Mouse (Mus musculus) erythroblast, embryonic 14.5 days (primary cell): ENCODE measurements around the gene Gng7. TPM values are rescaled to one million over a fixed set of nuclear protein-coding genes. Genes with fewer than 3 reads are reported as not detected.

Source experiments
- H3K27me3 ChIP-seq: 2 replicates; pipeline ENCODE4 v1.6.1; 2012; ENCODE audit warnings: inconsistent platforms; ENCODE audit not compliant: control insufficient read depth
- H3K36me3 ChIP-seq: 2 replicates; pipeline ENCODE4 v1.6.1; 2012; ENCODE audit warnings: mild to moderate bottlenecking, inconsistent platforms; ENCODE audit not compliant: control insufficient read depth
- H3K4me1 ChIP-seq: 2 replicates; pipeline ENCODE4 v1.6.1; 2012; ENCODE audit warnings: inconsistent platforms; ENCODE audit not compliant: control insufficient read depth
- H3K4me3 ChIP-seq: replicated peaks from 2 replicates; pipeline ENCODE3; 2012; ENCODE audit warnings: moderate library complexity, mild to moderate bottlenecking, inconsistent platforms
- H3K9me3 ChIP-seq: 2 replicates; pipeline ENCODE4 v1.6.1; 2012; ENCODE audit warnings: low read length, inconsistent platforms, mixed read lengths; ENCODE audit not compliant: control insufficient read depth
- GATA1 ChIP-seq: IDR thresholded peaks from 2 replicates; pipeline ENCODE4 v1.6.1; 2012; ENCODE audit warnings: low read length, inconsistent platforms, mixed read lengths
- TAL1 ChIP-seq: IDR thresholded peaks from 3 replicates; pipeline ENCODE4 v1.6.1; 2012; ENCODE audit warnings: low read length, inconsistent platforms, mixed read lengths
- polyA plus RNA-seq: library from polyadenylated mRNA; stranded (reverse); fragments of >175 nt; gene quantifications from 2 replicates; pipeline ENCODE4 v1.2.3, GENCODE M21; 2012

Gng7 gene
- polyA plus RNA-seq, 1 experiment: not detected

GRCm38 (mm10) chr10:80931695-80932094 is 83.0 kb downstream of the Gng7 start:
- no peak overlapping the region for H3K4me3 ChIP-seq
- TF ChIP-seq GATA1 (no peak), TAL1 (no peak)

DNA sequence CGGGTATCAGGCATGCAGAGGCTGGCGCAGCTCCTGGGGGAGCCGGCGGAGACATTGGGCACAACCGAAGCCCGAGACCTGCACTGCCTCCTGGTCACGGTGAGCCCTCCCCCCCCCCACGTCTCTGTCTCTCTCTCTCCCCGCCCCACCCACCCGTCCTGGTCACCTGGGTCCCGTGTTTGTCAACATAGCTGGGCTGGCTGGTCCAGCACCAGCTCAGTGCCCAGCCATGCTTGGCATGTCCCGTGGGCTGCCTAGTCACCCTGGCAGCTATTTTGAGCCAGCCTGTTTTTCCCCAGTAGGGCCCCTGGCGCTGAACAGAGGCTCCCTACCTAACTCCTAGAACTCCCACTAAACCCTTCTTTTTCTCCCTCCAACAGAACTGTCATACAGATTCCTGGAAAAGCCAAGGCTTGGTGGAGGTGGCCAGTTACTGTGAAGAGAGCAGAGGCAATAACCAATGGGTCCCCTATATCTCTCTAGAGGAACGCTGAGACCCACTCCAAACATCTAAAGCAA is 83.5 kb downstream of the Gng7 start:
- no peak for TF ChIP-seq TAL1
- TF ChIP-seq GATA1: no peak
- Histone ChIP-seq H3K36me3 (no peaks in the 10 kb centered on the region), H3K4me3 (no peak overlapping the region), H3K27me3 (peaks cover 77% of the 10 kb centered on the region), H3K9me3 (peaks cover 12% of the 10 kb centered on the region; the same call in 1 of the 2 replicates), H3K4me1 (peaks cover 47% of the 10 kb centered on the region)

More at GRCm38 (mm10) chr10:80931695-80932094, 83.0 kb downstream of the Gng7 start:
- peaks cover 82% of the 10 kb centered on the region for H3K27me3 ChIP-seq
- H3K36me3 ChIP-seq: no peaks in the 10 kb centered on the region
- peaks cover 12% of the 10 kb centered on the region; the same call in 1 of the 2 replicates for H3K9me3 ChIP-seq
- peaks cover 47% of the 10 kb centered on the region for H3K4me1 ChIP-seq

DNA sequence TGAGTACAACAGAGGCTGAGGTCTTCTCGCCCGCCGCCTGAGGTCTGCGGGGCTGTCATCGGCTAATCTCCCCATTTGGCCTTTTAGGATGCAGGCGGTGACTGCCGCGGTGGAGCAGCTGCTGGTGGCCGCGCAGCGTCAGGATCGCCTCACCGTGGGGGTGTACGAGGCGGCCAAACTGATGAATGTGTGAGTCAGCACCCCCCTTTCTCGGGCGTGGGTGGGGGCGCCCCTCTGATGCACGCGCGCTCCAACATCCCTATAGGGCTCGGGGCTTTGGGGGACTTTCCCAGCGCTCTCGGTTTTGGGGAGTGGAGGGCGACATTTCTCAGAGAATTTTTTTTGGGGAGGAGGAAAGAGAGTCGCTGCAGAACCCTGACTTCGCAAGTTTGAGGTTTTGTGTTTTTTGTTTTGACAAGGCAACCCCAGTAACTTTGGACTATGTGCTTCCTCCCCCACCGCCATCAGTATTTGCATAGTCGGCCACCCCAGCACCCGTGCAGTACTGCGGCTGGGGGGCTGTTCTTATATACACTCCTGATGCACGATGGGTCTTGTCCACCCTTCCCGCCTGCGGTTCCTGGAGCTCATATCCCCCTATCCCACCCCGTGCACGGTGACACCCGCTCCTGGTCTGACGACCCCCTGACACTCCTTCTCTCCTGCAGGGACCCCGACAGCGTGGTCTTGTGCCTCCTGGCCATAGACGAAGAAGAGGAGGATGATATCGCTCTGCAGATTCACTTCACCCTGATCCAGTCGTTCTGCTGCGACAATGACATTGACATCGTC is 84.2 kb downstream of the Gng7 start:
- peak overlapping the region; percentile 59 for H3K4me3 ChIP-seq
- H3K36me3 ChIP-seq: no peaks in the 10 kb centered on the region
- peaks cover 12% of the 10 kb centered on the region; the same call in 1 of the 2 replicates for H3K9me3 ChIP-seq
- TF ChIP-seq GATA1 (no peak), TAL1 (no peak)
- peaks cover 71% of the 10 kb centered on the region for H3K27me3 ChIP-seq
- H3K4me1 ChIP-seq: peaks cover 47% of the 10 kb centered on the region

DNA sequence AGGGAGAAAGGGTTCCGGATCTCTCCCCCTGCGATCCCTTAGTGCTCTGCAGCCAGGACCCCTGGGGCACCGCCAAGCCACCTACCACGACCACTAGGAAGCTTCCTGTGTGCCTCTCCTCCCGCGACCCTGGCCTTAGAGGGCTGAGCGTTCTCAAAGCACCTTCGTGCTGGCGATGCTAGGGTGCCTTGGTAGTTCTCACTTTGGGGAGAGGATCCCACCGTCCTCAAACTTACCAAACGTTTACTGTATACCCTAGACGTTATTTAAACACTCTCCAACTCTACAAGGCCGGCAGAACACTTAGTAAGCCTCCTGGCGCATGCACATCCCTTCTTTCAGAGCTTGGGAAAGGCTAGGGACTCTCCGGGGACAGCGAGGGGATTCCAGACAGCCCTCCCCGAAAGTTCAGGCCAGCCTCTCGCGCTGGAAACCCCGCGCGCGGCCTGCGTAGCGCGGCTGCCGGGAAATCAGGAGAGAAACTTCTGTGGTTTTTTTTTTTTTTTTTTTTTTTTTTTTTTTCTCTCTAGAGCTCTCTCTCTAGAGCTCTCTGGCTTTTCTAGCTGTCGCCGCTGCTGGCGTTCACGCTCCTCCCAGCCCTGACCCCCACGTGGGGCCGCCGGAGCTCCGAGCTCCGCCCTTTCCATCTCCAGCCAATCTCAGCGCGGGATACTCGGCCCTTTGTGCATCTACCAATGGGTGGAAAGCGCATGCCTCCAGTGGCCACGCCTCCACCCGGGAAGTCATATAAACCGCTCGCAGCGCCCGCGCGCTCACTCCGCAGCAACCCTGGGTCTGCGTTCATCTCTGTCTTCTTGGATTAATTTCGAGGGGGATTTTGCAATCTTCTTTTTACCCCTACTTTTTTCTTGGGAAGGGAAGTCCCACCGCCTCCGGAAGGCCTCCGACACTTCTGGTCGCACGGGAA is 85.2 kb downstream of the Gng7 start, which contains the start of gene Gadd45b:
TSS of gene Gadd45b (plus strand) at position 775 of the 928 bp plus-strand sequence.
- Histone ChIP-seq H3K9me3 (peaks cover 12% of the 10 kb centered on the region; the same call in 1 of the 2 replicates), H3K4me1 (peaks cover 48% of the 10 kb centered on the region), H3K36me3 (no peaks in the 10 kb centered on the region), H3K4me3 (peak within 1 kb of the TSS; percentile 60), H3K27me3 (peaks cover 61% of the 10 kb centered on the region)
- TF ChIP-seq GATA1 (no peak), TAL1 (no peak)

- Histone ChIP-seq H3K36me3 (no peaks in the 10 kb centered on the region), H3K27me3 (peaks cover 53% of the 10 kb centered on the region), H3K4me3 (peak overlapping the region; percentile 60), H3K9me3 (peaks cover 12% of the 10 kb centered on the region; the same call in 1 of the 2 replicates), H3K4me1 (peaks cover 48% of the 10 kb centered on the region)
- TF ChIP-seq GATA1 (no peak), TAL1 (no peak)
Measured at GRCm38 (mm10) chr10:80928586-80929298, 86.0 kb downstream of the Gng7 start.

GRCm38 (mm10) chr10:80925472-80925871 is 89.3 kb downstream of the Gng7 start:
- TF ChIP-seq TAL1 (no peak), GATA1 (no peak)
- no peaks in the 10 kb centered on the region for H3K36me3 ChIP-seq

DNA sequence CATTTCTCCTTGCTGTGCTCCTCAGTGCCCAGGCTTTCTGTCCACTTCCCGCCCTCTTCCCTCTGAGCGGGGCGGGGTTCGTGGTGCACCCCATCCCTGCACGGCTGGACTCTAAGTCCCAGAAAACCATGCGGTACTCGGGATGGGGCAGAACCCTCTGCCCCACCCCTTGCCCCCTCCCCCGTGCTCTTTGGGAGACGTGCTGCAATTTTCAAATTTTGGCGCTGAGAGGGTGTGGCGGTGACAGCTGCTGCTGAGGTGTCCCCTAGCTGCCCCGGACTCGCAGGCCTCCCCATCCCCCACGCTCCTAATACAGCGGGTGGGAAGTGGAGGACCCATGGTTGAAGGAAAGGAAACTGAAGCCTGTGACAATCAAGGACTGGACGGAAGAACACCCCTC is 92.8 kb downstream of the Gng7 start:
- Histone ChIP-seq H3K4me3 (peak overlapping the region; percentile 16), H3K27me3 (peaks cover 44% of the 10 kb centered on the region)
- TF ChIP-seq GATA1: no peak
- no peak for TF ChIP-seq TAL1

More at GRCm38 (mm10) chr10:80925472-80925871, 89.3 kb downstream of the Gng7 start:
- Histone ChIP-seq H3K9me3 (peaks cover 4% of the 10 kb centered on the region; the same call in 1 of the 2 replicates), H3K4me3 (no peak overlapping the region), H3K27me3 (peaks cover 35% of the 10 kb centered on the region), H3K4me1 (peaks cover 29% of the 10 kb centered on the region)

DNA sequence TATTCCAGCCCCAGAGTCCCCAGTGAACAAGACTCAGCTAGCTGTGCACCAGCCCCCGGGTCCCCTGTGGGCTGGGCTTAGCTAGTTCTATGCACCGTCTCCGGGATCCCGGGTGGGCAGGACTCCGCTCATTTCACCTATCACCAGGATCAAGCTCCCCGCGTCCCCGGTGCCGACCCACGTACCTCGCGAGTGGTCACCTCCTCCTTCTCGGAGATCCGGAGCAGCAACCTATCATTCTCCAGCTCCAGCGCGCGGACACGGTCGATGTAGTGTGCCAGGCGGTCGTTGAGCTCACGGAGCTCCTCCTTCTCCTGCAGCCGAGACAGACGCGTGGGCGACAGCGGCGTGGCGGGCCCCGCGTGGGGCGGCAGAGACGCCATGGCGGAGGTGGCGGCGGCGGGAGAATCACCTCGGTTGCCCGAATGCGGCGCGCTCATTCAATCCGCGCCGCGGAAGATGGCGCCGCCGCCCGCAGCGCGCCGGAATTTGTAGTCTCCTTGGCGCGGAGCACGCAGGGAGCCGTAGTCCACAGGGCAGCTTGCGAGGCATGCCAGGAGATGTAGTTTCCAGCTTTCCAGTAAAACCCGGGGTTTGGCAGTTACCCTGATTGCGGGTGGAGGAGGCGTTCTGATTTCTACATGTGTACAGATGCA is 96.8 kb downstream of the Gng7 start, which contains the start of gene Lmnb2:
TSS of gene Lmnb2 (minus strand) at position 467 of the 656 bp plus-strand sequence.
- Histone ChIP-seq H3K4me1 (peaks cover 57% of the 10 kb centered on the region), H3K27me3 (peaks cover 42% of the 10 kb centered on the region), H3K36me3 (peaks cover 12% of the 10 kb centered on the region), H3K9me3 (no peaks in the 10 kb centered on the region), H3K4me3 (peak within 1 kb of the TSS; percentile 81)
- no peak for TF ChIP-seq TAL1
- no peak for TF ChIP-seq GATA1

More for the DNA sequence above, 92.8 kb downstream of the Gng7 start:
- H3K4me1 ChIP-seq: peaks cover 26% of the 10 kb centered on the region
- no peaks in the 10 kb centered on the region for H3K36me3 ChIP-seq
- H3K9me3 ChIP-seq: no peaks in the 10 kb centered on the region
